Mouse (Mus musculus) central nervous system, embryonic 14 days (tissue): ENCODE data around the gene Osbpl10. TPM values are rescaled to one million over a fixed set of nuclear protein-coding genes. Genes with fewer than 3 reads are reported as not detected.

Source experiments
- polyA plus RNA-seq: library from polyadenylated mRNA; depleted of rRNA; stranded (reverse); fragments of >200 nt; gene quantifications from 2 replicates; pipeline ENCODE4 v1.2.3, GENCODE M21; 2012; rRNA removed

The Osbpl10 gene
- 6.5 and 7.5 TPM in 2 replicates for polyA plus RNA-seq

GRCm38 (mm10) chr9:114978281-114979111 is at the start of gene Osbpl10:
Osbpl10 (plus strand) TSS chr9:114978569.

GRCm38 (mm10) chr9:114933723-114934171 is 44.6 kb upstream of the Osbpl10 start, which contains the start of gene Gpd1l:
Gpd1l (minus strand) TSS chr9:114933987.

GRCm38 (mm10) chr9:114982689-114983360 is 4.5 kb downstream of the Osbpl10 start, which contains the start of gene Rps27rt:
Rps27rt (minus strand) TSS chr9:114982739.

Other genes with a start within 250 kb of the Osbpl10 start
- gene Cmtm6, start 247.5 kb upstream of the Osbpl10 start, polyA plus RNA-seq, result 15.3 and 15.7 TPM in 2 replicates
- gene Cmtm7, start 196.7 kb upstream of the Osbpl10 start, polyA plus RNA-seq, result 21.4 and 29.9 TPM in 2 replicates
- gene Cmtm8, start 134.4 kb upstream of the Osbpl10 start, polyA plus RNA-seq, result 7.7 and 9.0 TPM in 2 replicates
- 25.0 and 26.0 TPM in 2 replicates for gene Gpd1l, start 44.6 kb upstream of the Osbpl10 start, polyA plus RNA-seq
- gene Rps27rt, start 4.2 kb downstream of the Osbpl10 start, polyA plus RNA-seq, result 33.7 and 44.0 TPM in 2 replicates